Mouse (Mus musculus) T-helper 17 cell (primary cell): Measurements from ENCODE around the gene Rab34.

Experiments
- in situ Hi-C, 2 experiments: fragments of 300-600 bp; cut with MboI, MseI; formaldehyde crosslinking; loops; 1 replicate in 1 of 2; 2 replicates in 1 of 2; pipeline ENCODE4 v1.15.1; 2025; ENCODE audit warnings: high pct_unique_total_duplicates in 2 of 2

The Rab34 gene

GRCm38 (mm10) chr11:78210615-78211014 lies 22.4 kb downstream of the Rab34 start:
- in situ Hi-C loops: no loop called here

GRCm38 (mm10) chr11:78211513-78211912 lies 23.3 kb downstream of the Rab34 start:
- in situ Hi-C loops: no loop called here

- in situ Hi-C loops: no loop called here
These were observed 25.0 kb downstream of the Rab34 start for GRCm38 (mm10) chr11:78213086-78213817.

GRCm38 (mm10) chr11:78215709-78216317 lies 27.6 kb downstream of the Rab34 start:
- in situ Hi-C loops: loop anchor here in 1 of 2 experiments (5.0 kb wide), 1 partner anchor 56 kb away; no protein-coding TSS in a partner anchor

- in situ Hi-C loops: loop anchor here in 1 of 2 experiments (10.0 kb wide), 1 partner anchor 51 kb away; no protein-coding TSS in a partner anchor
These were observed 35.4 kb downstream of the Rab34 start for GRCm38 (mm10) chr11:78223586-78223985.

- in situ Hi-C loops: no loop called here
These were observed 43.3 kb downstream of the Rab34 start for GRCm38 (mm10) chr11:78231518-78231917.

GRCm38 (mm10) chr11:78240193-78240857 lies 52.1 kb downstream of the Rab34 start:
- in situ Hi-C loops: no loop called here
